Mouse (Mus musculus) E14TG2a.4 (cell line): ENCODE results near the gene Casp4.

ENCODE experiments used
- CTCF ChIP-seq: conservative IDR thresholded peaks from 2 replicates; pipeline ENCODE4 v1.5.1; 2014; ENCODE audit warnings: low read length
- NANOG ChIP-seq: IDR thresholded peaks from 2 replicates; pipeline ENCODE4 v1.6.1; 2014; ENCODE audit warnings: borderline replicate concordance, low read length, mixed read lengths

DNA sequence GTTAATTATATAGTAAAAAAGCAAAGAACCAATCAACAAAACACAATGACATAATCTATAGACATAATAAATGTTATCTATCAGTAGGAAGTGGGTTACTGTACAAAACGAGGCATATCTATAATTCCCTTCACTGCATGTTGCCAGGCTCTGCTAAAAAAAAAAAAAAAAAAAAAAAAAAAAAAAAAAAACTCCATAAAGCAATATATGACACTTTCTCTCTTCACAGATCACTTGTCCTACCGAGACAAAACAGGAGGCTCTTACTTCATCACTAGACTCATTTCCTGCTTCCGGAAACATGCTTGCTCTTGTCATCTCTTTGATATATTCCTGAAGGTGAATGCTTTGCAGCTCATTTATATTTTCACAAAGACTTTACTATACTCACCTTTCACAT, 19.6 kb downstream of the Casp4 start:
- TF ChIP-seq CTCF (no peak), NANOG (no peak)
